Mouse (Mus musculus): ENCODE results near the gene Thap2. TPM values are rescaled to one million over a fixed set of nuclear protein-coding genes. Genes with fewer than 3 reads are reported as not detected.

Thap2 gene
- polyA plus RNA-seq, 1 experiment from 2014 or later = 26.2 TPM

DNA sequence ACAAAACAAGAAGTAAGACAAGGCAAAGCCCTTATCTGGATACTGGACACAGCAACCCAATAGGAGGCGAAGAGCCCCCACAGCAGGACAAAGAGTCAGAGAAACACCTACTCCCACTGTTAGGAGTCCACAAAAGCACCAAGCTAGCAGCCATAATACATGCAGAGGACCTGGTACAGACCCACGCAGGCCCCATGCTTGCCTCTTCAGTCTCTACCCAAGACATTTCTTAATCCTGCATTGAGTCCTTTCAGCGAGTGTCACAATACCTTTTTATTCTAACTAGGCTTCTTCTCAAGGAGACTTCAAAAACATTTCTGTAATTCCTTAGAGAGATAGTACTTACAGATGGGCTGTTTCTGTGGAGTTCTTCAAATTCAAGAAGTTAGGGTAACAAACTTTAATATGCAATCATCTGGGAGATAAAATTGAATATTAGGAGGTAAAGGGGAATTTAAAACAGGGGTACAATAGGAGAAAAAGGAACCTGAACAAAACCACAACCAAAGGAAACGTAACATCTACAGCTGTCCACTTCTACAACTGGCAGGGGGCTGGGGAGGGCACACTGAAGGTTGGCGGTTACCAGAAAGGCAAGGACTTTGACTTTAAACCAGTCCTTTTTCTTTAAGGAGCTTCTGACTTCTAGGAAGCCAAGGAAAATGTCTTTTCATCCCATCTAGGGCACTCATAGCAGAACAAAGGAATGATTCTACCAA lies 62.8 kb downstream of the Thap2 start:
- Histone ChIP-seq H3K4me3 (no peak overlapping the region), H3K27me3 (replicated peaks; ENCODE audit: low read depth, poor library complexity, severe bottlenecking) (no peaks in the 10 kb centered on the region), H3K36me3 (replicated peaks) (no peaks in the 10 kb centered on the region), H3K9me3 (no peaks in the 10 kb centered on the region), H3K27ac (replicated peaks) (no peak overlapping the region), H3K4me1 (0 out of 2 replicates have a peak, but pooled peaks cover under 1% of the 10 kb centered on the region)
- no peak for DNase-seq (ENCODE audit: low spot score)
- WGBS = 80% methylated on average over 5 of the region's 5 CpGs

Other genes with a start within 250 kb of the Thap2 start
- gene Tph2, start 199.4 kb downstream of the Thap2 start, polyA plus RNA-seq (2016; fragmentation: Nextera tagmentation; extraction: Ambion mirVana) = 0.16 TPM in 1 of 2 replicates, not detected in the other
- gene Tbc1d15, start 133.0 kb downstream of the Thap2 start, polyA plus RNA-seq (2016; fragmentation: Nextera tagmentation; extraction: Ambion mirVana) = 52.3 and 57.8 TPM in 2 replicates
- 2.6 and 2.9 TPM in 2 replicates for gene Rab21, start 68.8 kb downstream of the Thap2 start, polyA plus RNA-seq (2016; fragmentation: Nextera tagmentation; extraction: Ambion mirVana)
- 26.1 and 27.9 TPM in 2 replicates for gene Tmem19, start 21.9 kb downstream of the Thap2 start, polyA plus RNA-seq (2016; fragmentation: Nextera tagmentation; extraction: Ambion mirVana)
- gene Zfc3h1, start 516 bp upstream of the Thap2 start, polyA plus RNA-seq (2016; fragmentation: Nextera tagmentation; extraction: Ambion mirVana) = 17.0 and 19.0 TPM in 2 replicates
- gene A930009A15Rik, start 185.5 kb upstream of the Thap2 start, polyA plus RNA-seq (2016; fragmentation: Nextera tagmentation; extraction: Ambion mirVana) = not detected in 2 replicates
- gene Lgr5, start 203.3 kb upstream of the Thap2 start, polyA plus RNA-seq (2016; fragmentation: Nextera tagmentation; extraction: Ambion mirVana) = 5.2 and 7.1 TPM in 2 replicates